Mouse (Mus musculus): ENCODE measurements around the gene Trak2. TPM values are rescaled to one million over a fixed set of nuclear protein-coding genes. Genes with fewer than 3 reads are reported as not detected.

Trak2 gene
- 29.5 and 37.2 TPM in 2 replicates for polyA plus RNA-seq (2015; fragmentation: Nextera tagmentation; extraction: Ambion mirVana)

GRCm38 (mm10) chr1:58973366-58974221 lies at the start of gene Trak2, which contains the start of gene Stradb:
Trak2 (minus strand) TSS chr1:58973430.
Stradb (plus strand) TSS chr1:58973522.
- peak within 1 kb of the TSS; percentile 86 for H3K27ac ChIP-seq (ENCODE audit: low read length)
- H3K9ac ChIP-seq (ENCODE audit: low read length), result peak within 1 kb of the TSS; percentile 86
- H3K4me1 ChIP-seq (ENCODE audit: control insufficient read depth, insufficient read depth, low read length), result peaks cover 38% of the 10 kb centered on the region
- peak within 1 kb of the TSS; percentile 74 for H3K4me3 ChIP-seq (ENCODE audit: low read length)
- H3K36me3 ChIP-seq (ENCODE audit: control insufficient read depth, insufficient read depth), result peaks cover 3% of the 10 kb centered on the region; the same call in 1 of the 2 replicates
- H3K27me3 ChIP-seq (ENCODE audit: control insufficient read depth, insufficient read depth, low read length), result no peaks in the 10 kb centered on the region
- WGBS, result under 1% methylated on average over 69 of the region's 69 CpGs
- no peaks in the 10 kb centered on the region for H3K9me3 ChIP-seq (replicated peaks; ENCODE audit: control insufficient read depth, low read length)
- ATAC-seq (replicated peaks; ENCODE audit: extremely low read depth, insufficient read depth, low FRiP score), result peak; percentile 95
- peak within 1 kb of the TSS; percentile 85 for H3K4me2 ChIP-seq (ENCODE audit: low read depth, low read length)

- no peak for ATAC-seq (replicated peaks; ENCODE audit: extremely low read depth, insufficient read depth, low FRiP score)
- no peak overlapping the region for H3K27ac ChIP-seq (ENCODE audit: low read length)
- H3K27me3 ChIP-seq (ENCODE audit: control insufficient read depth, insufficient read depth, low read length), result no peaks in the 10 kb centered on the region
- WGBS, result 75% methylated on average over 3 of the region's 3 CpGs
- no peaks in the 10 kb centered on the region for H3K36me3 ChIP-seq (ENCODE audit: control insufficient read depth, insufficient read depth)
- H3K9ac ChIP-seq (ENCODE audit: low read length), result no peak overlapping the region
- H3K9me3 ChIP-seq (replicated peaks; ENCODE audit: control insufficient read depth, low read length), result peaks cover 4% of the 10 kb centered on the region; the same call in 1 of the 2 replicates
- H3K4me2 ChIP-seq (ENCODE audit: low read depth, low read length), result no peak overlapping the region
- H3K4me1 ChIP-seq (ENCODE audit: control insufficient read depth, insufficient read depth, low read length), result no peaks in the 10 kb centered on the region
- no peak overlapping the region for H3K4me3 ChIP-seq (ENCODE audit: low read length)
Observed at GRCm38 (mm10) chr1:59021556-59021955, 48.3 kb upstream of the Trak2 start.

GRCm38 (mm10) chr1:59009250-59009649 lies 36.0 kb upstream of the Trak2 start:
- WGBS, result 33% methylated on average over 4 of the region's 4 CpGs
- Histone ChIP-seq H3K4me1 (ENCODE audit: control insufficient read depth, insufficient read depth, low read length) (no peaks in the 10 kb centered on the region), H3K4me3 (ENCODE audit: low read length) (no peak overlapping the region), H3K36me3 (ENCODE audit: control insufficient read depth, insufficient read depth) (no peaks in the 10 kb centered on the region), H3K9ac (ENCODE audit: low read length) (no peak overlapping the region), H3K27me3 (ENCODE audit: control insufficient read depth, insufficient read depth, low read length) (no peaks in the 10 kb centered on the region), H3K4me2 (ENCODE audit: low read depth, low read length) (no peak overlapping the region), H3K9me3 (replicated peaks; ENCODE audit: control insufficient read depth, low read length) (no peaks in the 10 kb centered on the region), H3K27ac (ENCODE audit: low read length) (no peak overlapping the region)
- no peak for ATAC-seq (replicated peaks; ENCODE audit: extremely low read depth, insufficient read depth, low FRiP score)

GRCm38 (mm10) chr1:58995313-58995712 lies 22.1 kb upstream of the Trak2 start:
- H3K9ac ChIP-seq (ENCODE audit: low read length), result no peak overlapping the region
- no peaks in the 10 kb centered on the region for H3K27me3 ChIP-seq (ENCODE audit: control insufficient read depth, insufficient read depth, low read length)
- no peak overlapping the region for H3K4me3 ChIP-seq (ENCODE audit: low read length)
- no peaks in the 10 kb centered on the region for H3K4me1 ChIP-seq (ENCODE audit: control insufficient read depth, insufficient read depth, low read length)
- WGBS, result 76% methylated on average over 5 of the region's 5 CpGs
- no peaks in the 10 kb centered on the region for H3K9me3 ChIP-seq (replicated peaks; ENCODE audit: control insufficient read depth, low read length)
- no peak overlapping the region for H3K27ac ChIP-seq (ENCODE audit: low read length)
- ATAC-seq (replicated peaks; ENCODE audit: extremely low read depth, insufficient read depth, low FRiP score), result no peak
- no peak overlapping the region for H3K4me2 ChIP-seq (ENCODE audit: low read depth, low read length)
- H3K36me3 ChIP-seq (ENCODE audit: control insufficient read depth, insufficient read depth), result peaks cover 6% of the 10 kb centered on the region; the same call in 1 of the 2 replicates

- ATAC-seq (replicated peaks; ENCODE audit: extremely low read depth, insufficient read depth, low FRiP score), result no peak
- H3K9me3 ChIP-seq (replicated peaks; ENCODE audit: control insufficient read depth, low read length), result no peaks in the 10 kb centered on the region
- no peaks in the 10 kb centered on the region for H3K4me1 ChIP-seq (ENCODE audit: control insufficient read depth, insufficient read depth, low read length)
- H3K27me3 ChIP-seq (ENCODE audit: control insufficient read depth, insufficient read depth, low read length), result no peaks in the 10 kb centered on the region
- no peak overlapping the region for H3K27ac ChIP-seq (ENCODE audit: low read length)
- WGBS, result 26% methylated on average over 1 of the region's 1 CpGs
- H3K36me3 ChIP-seq (ENCODE audit: control insufficient read depth, insufficient read depth), result peaks cover 6% of the 10 kb centered on the region; the same call in 1 of the 2 replicates
- H3K4me3 ChIP-seq (ENCODE audit: low read length), result no peak overlapping the region
- no peak overlapping the region for H3K9ac ChIP-seq (ENCODE audit: low read length)
- H3K4me2 ChIP-seq (ENCODE audit: low read depth, low read length), result no peak overlapping the region
Observed at GRCm38 (mm10) chr1:58993723-58994122, 20.5 kb upstream of the Trak2 start.

GRCm38 (mm10) chr1:58993144-58993543 lies 19.9 kb upstream of the Trak2 start:
- Histone ChIP-seq H3K4me3 (ENCODE audit: low read length) (no peak overlapping the region), H3K36me3 (ENCODE audit: control insufficient read depth, insufficient read depth) (peaks cover 6% of the 10 kb centered on the region; the same call in 1 of the 2 replicates), H3K4me2 (ENCODE audit: low read depth, low read length) (no peak overlapping the region), H3K4me1 (ENCODE audit: control insufficient read depth, insufficient read depth, low read length) (no peaks in the 10 kb centered on the region), H3K27me3 (ENCODE audit: control insufficient read depth, insufficient read depth, low read length) (no peaks in the 10 kb centered on the region), H3K9me3 (replicated peaks; ENCODE audit: control insufficient read depth, low read length) (no peaks in the 10 kb centered on the region), H3K9ac (ENCODE audit: low read length) (no peak overlapping the region), H3K27ac (ENCODE audit: low read length) (no peak overlapping the region)
- ATAC-seq (replicated peaks; ENCODE audit: extremely low read depth, insufficient read depth, low FRiP score), result no peak
- 83% methylated on average over 7 of the region's 7 CpGs for WGBS

- H3K4me3 ChIP-seq (ENCODE audit: low read length), result no peak overlapping the region
- H3K9me3 ChIP-seq (replicated peaks; ENCODE audit: control insufficient read depth, low read length), result no peaks in the 10 kb centered on the region
- peaks cover 21% of the 10 kb centered on the region for H3K36me3 ChIP-seq (ENCODE audit: control insufficient read depth, insufficient read depth)
- ATAC-seq (replicated peaks; ENCODE audit: extremely low read depth, insufficient read depth, low FRiP score), result no peak
- H3K4me2 ChIP-seq (ENCODE audit: low read depth, low read length), result no peak overlapping the region
- H3K27ac ChIP-seq (ENCODE audit: low read length), result no peak overlapping the region
- no peak overlapping the region for H3K9ac ChIP-seq (ENCODE audit: low read length)
- 79% methylated on average over 5 of the region's 5 CpGs for WGBS
- H3K4me1 ChIP-seq (ENCODE audit: control insufficient read depth, insufficient read depth, low read length), result no peaks in the 10 kb centered on the region
- H3K27me3 ChIP-seq (ENCODE audit: control insufficient read depth, insufficient read depth, low read length), result no peaks in the 10 kb centered on the region
Observed at GRCm38 (mm10) chr1:58984586-58984985, 11.4 kb upstream of the Trak2 start.

- 85% methylated on average over 3 of the region's 3 CpGs for WGBS
- Histone ChIP-seq H3K4me2 (ENCODE audit: low read depth, low read length) (no peak overlapping the region), H3K27ac (ENCODE audit: low read length) (no peak overlapping the region), H3K36me3 (ENCODE audit: control insufficient read depth, insufficient read depth) (peaks cover 24% of the 10 kb centered on the region), H3K27me3 (ENCODE audit: control insufficient read depth, insufficient read depth, low read length) (no peaks in the 10 kb centered on the region), H3K4me3 (ENCODE audit: low read length) (no peak overlapping the region), H3K9me3 (replicated peaks; ENCODE audit: control insufficient read depth, low read length) (no peaks in the 10 kb centered on the region), H3K9ac (ENCODE audit: low read length) (no peak overlapping the region), H3K4me1 (ENCODE audit: control insufficient read depth, insufficient read depth, low read length) (no peaks in the 10 kb centered on the region)
- no peak for ATAC-seq (replicated peaks; ENCODE audit: extremely low read depth, insufficient read depth, low FRiP score)
Observed at GRCm38 (mm10) chr1:58982276-58982675, 9.0 kb upstream of the Trak2 start.

- ATAC-seq (replicated peaks; ENCODE audit: extremely low read depth, insufficient read depth, low FRiP score), result no peak; the same call in 1 of the 2 replicates
- WGBS, result under 1% methylated on average over 28 of the region's 28 CpGs
Observed at GRCm38 (mm10) chr1:58972851-58973365, 322 bp downstream of the Trak2 start.

More at GRCm38 (mm10) chr1:58972851-58973365, 322 bp downstream of the Trak2 start:
- Histone ChIP-seq H3K4me3 (ENCODE audit: low read length) (peak overlapping the region; percentile 74), H3K4me1 (ENCODE audit: control insufficient read depth, insufficient read depth, low read length) (peaks cover 42% of the 10 kb centered on the region), H3K9me3 (replicated peaks; ENCODE audit: control insufficient read depth, low read length) (no peaks in the 10 kb centered on the region), H3K27me3 (ENCODE audit: control insufficient read depth, insufficient read depth, low read length) (no peaks in the 10 kb centered on the region), H3K9ac (ENCODE audit: low read length) (peak overlapping the region; percentile 86), H3K27ac (ENCODE audit: low read length) (peak overlapping the region; percentile 86), H3K4me2 (ENCODE audit: low read depth, low read length) (peak overlapping the region; percentile 71), H3K36me3 (ENCODE audit: control insufficient read depth, insufficient read depth) (peaks cover 3% of the 10 kb centered on the region; the same call in 1 of the 2 replicates)
